Mouse (Mus musculus): ENCODE results near the gene Zbtb4. TPM values are rescaled to one million over a fixed set of nuclear protein-coding genes. Genes with fewer than 3 reads are reported as not detected.

Zbtb4 gene
- total and polyA plus RNA-seq, 3 experiments: 2.4 to 2.7 TPM; not detected in 1

DNA sequence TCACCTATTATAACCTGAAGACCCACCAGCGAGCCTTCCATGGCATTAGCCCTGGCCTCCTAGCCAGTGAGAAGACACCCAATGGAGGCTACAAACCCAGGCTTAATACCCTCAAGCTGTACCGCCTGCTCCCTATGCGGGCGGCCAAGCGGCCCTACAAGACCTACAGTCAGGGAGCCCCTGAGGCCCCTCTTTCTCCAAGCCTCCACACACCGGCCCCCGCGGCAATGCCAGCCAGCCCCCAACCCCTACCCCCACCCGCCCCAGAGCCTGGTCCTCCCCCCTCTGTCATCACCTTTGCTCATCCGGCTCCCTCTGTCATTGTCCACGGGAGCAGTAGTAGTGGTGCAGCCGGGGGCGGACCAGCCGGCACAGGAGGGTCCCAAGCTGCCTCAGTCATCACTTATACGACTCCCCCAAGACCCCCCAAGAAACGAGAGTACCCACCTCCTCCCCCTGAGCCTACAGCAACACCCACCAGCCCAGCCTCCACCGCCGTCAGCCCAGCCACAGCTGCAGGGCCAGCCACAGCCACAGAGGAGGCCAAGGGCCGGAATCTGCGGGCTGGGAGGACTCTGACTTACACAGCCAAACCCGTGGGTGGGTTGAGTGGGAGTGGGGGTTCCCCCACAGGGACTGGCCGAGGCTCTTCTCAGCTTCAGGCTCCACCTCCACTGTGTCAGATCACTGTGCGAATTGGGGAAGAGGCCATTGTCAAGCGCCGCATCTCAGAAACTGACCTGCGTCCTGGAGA lies 12.0 kb downstream of the Zbtb4 start:
- no peaks in the 10 kb centered on the region for H3K27me3 ChIP-seq (ENCODE audit: control insufficient read depth in 1 of 2, insufficient read depth in 2 of 2, low read length in 2 of 2)
- H3K4me1 ChIP-seq (ENCODE audit: control insufficient read depth in 1 of 2, insufficient read depth in 2 of 2, low read length in 2 of 2): no peaks in the 10 kb centered on the region
- no peaks in the 10 kb centered on the region for H3K9me3 ChIP-seq (replicated peaks; ENCODE audit: insufficient read depth, low read length)
- H3K9ac ChIP-seq (ENCODE audit: control insufficient read depth, low read depth, low read length, poor library complexity, severe bottlenecking): no peak overlapping the region
- no peaks in the 10 kb centered on the region for H3K36me3 ChIP-seq (ENCODE audit: control insufficient read depth in 1 of 2, insufficient read depth in 2 of 2, low read length in 2 of 2)
- no peak overlapping the region for H3K4me3 ChIP-seq (ENCODE audit: control insufficient read depth in 1 of 2, insufficient read depth in 1 of 2, low read depth in 2 of 2, low read length in 2 of 2)
- no peak overlapping the region for H3K27ac ChIP-seq (ENCODE audit: control insufficient read depth, low read depth, low read length)
- no peak for DNase-seq (ENCODE audit: low read depth, low spot score)
- no peaks in the 10 kb centered on the region for H3K79me2 ChIP-seq (ENCODE audit: control insufficient read depth, insufficient read depth, low read length, poor library complexity)
- TF ChIP-seq NRF1 (IDR thresholded peaks at IDR 0.05; ENCODE audit: insufficient read depth, low read depth, low read length, poor library complexity, severe bottlenecking) (no peak), GABPA (IDR thresholded peaks at IDR 0.05; ENCODE audit: low read depth, low read length) (no peak), USF2 (IDR thresholded peaks at IDR 0.05; ENCODE audit: borderline replicate concordance in 1 of 2, insufficient read depth in 1 of 2, low read depth in 1 of 2, low read length in 2 of 2) (no peak), ZKSCAN1 (IDR thresholded peaks at IDR 0.05; ENCODE audit: low read depth, low read length) (no peak), TAL1 (IDR thresholded peaks at IDR 0.05; ENCODE audit: low read length) (no peak), EP300 (IDR thresholded peaks at IDR 0.05; ENCODE audit: low read depth in 1 of 2, low read length in 2 of 2) (no peak), BHLHE40 (IDR thresholded peaks at IDR 0.05; ENCODE audit: borderline replicate concordance, low read depth, low read length) (no peak), ETS1 (IDR thresholded peaks at IDR 0.05; ENCODE audit: low read depth, low read length) (no peak), ZNF384 (IDR thresholded peaks at IDR 0.05; ENCODE audit: low read depth, low read length) (no peak), MXI1 (IDR thresholded peaks at IDR 0.05; ENCODE audit: low read depth, low read length) (no peak), SMC3 (IDR thresholded peaks at IDR 0.05; ENCODE audit: low read depth, low read length) (no peak), UBTF (IDR thresholded peaks at IDR 0.05; ENCODE audit: borderline replicate concordance, insufficient read depth, low read depth, low read length) (no peak)

- no peak for DNase-seq (ENCODE audit: low read depth, low spot score)
- Histone ChIP-seq H3K9ac (ENCODE audit: control insufficient read depth, low read depth, low read length, poor library complexity, severe bottlenecking) (no peak overlapping the region), H3K4me3 (ENCODE audit: control insufficient read depth in 1 of 2, insufficient read depth in 1 of 2, low read depth in 2 of 2, low read length in 2 of 2) (no peak overlapping the region), H3K36me3 (ENCODE audit: control insufficient read depth in 1 of 2, insufficient read depth in 2 of 2, low read length in 2 of 2) (no peaks in the 10 kb centered on the region), H3K79me2 (ENCODE audit: control insufficient read depth, insufficient read depth, low read length, poor library complexity) (no peaks in the 10 kb centered on the region), H3K27me3 (ENCODE audit: control insufficient read depth in 1 of 2, insufficient read depth in 2 of 2, low read length in 2 of 2) (no peaks in the 10 kb centered on the region), H3K27ac (ENCODE audit: control insufficient read depth, low read depth, low read length) (no peak overlapping the region), H3K9me3 (replicated peaks; ENCODE audit: insufficient read depth, low read length) (no peaks in the 10 kb centered on the region), H3K4me1 (ENCODE audit: control insufficient read depth in 1 of 2, insufficient read depth in 2 of 2, low read length in 2 of 2) (no peaks in the 10 kb centered on the region)
- no peak for TF ChIP-seq POLR2AphosphoS5 (IDR thresholded peaks at IDR 0.05; ENCODE audit: borderline replicate concordance, low read depth, low read length)
- TF ChIP-seq POLR2A (IDR thresholded peaks at IDR 0.05; ENCODE audit: control insufficient read depth in 1 of 2, insufficient read depth in 1 of 2, low read depth in 1 of 2, low read length in 2 of 2, poor library complexity in 1 of 2): no peak
- TF ChIP-seq MAFK (IDR thresholded peaks at IDR 0.05; ENCODE audit: borderline replicate concordance, low read depth, low read length): no peak
- no peak for TF ChIP-seq MEF2A (IDR thresholded peaks at IDR 0.05; ENCODE audit: extremely low read depth, insufficient replicate concordance, low read depth, low read length, poor library complexity, severe bottlenecking)
- TF ChIP-seq MYB (IDR thresholded peaks at IDR 0.05; ENCODE audit: low read depth, low read length): no peak
- TF ChIP-seq TAL1 (IDR thresholded peaks at IDR 0.05; ENCODE audit: low read length): no peak
- TF ChIP-seq CTCF (IDR thresholded peaks at IDR 0.05 in 2 of 3, conservative IDR thresholded peaks at IDR 0.05 in 1 of 3; ENCODE audit: control insufficient read depth in 1 of 3, insufficient read depth in 1 of 3, low read depth in 2 of 3, low read length in 3 of 3, poor library complexity in 1 of 3, severe bottlenecking in 1 of 3): no peak
- TF ChIP-seq MAX (IDR thresholded peaks at IDR 0.05; ENCODE audit: low read length): no peak
- TF ChIP-seq USF2 (IDR thresholded peaks at IDR 0.05; ENCODE audit: borderline replicate concordance in 1 of 2, insufficient read depth in 1 of 2, low read depth in 1 of 2, low read length in 2 of 2): no peak
- TF ChIP-seq ELF1 (IDR thresholded peaks at IDR 0.05; ENCODE audit: low read depth, low read length): no peak
- TF ChIP-seq HCFC1 (IDR thresholded peaks at IDR 0.05; ENCODE audit: low read depth, low read length): no peak
- no peak for TF ChIP-seq CHD2 (IDR thresholded peaks at IDR 0.05; ENCODE audit: low read length)
- TF ChIP-seq CHD1 (IDR thresholded peaks at IDR 0.05; ENCODE audit: low read depth, low read length): no peak
- TF ChIP-seq UBTF (IDR thresholded peaks at IDR 0.05; ENCODE audit: borderline replicate concordance, insufficient read depth, low read depth, low read length): no peak
- TF ChIP-seq RAD21 (IDR thresholded peaks at IDR 0.05; ENCODE audit: low read depth, low read length): no peak
These were observed 12.7 kb downstream of the Zbtb4 start for GRCm38 (mm10) chr11:69778258-69778982.

Data from MEL (cell line).